Mouse (Mus musculus) B cell, adult 2 months (primary cell): ENCODE results near the gene Rprd2.
A peak's percentile ranks its signal among the peaks of the same experiment; 100 is the strongest.
"Not testable (repeated sequence)": the region's sequence is repeated elsewhere in the genome, so short reads cannot be mapped to it uniquely, and the experiment has no call there.

ENCODE experiments used
- DNase-seq, 2 experiments: peaks; one replicate each; pipeline ENCODE4 v3.0.0; 2022

Rprd2 gene

GRCm38 (mm10) chr3:95818571-95819288, at the start of gene Rprd2:
Gene Rprd2, minus strand, starts transcription at chr3:95818863.
- DNase-seq, result peak; percentile 82 to 83

GRCm38 (mm10) chr3:95867408-95867807, 48.7 kb upstream of the Rprd2 start:
- DNase-seq, result no peak

- no peak for DNase-seq
Observed at GRCm38 (mm10) chr3:95866071-95866470, 47.4 kb upstream of the Rprd2 start.

GRCm38 (mm10) chr3:95865571-95865970, 46.9 kb upstream of the Rprd2 start:
- DNase-seq, result no peak

GRCm38 (mm10) chr3:95865050-95865449, 46.4 kb upstream of the Rprd2 start:
- DNase-seq, result no peak

GRCm38 (mm10) chr3:95863578-95863977, 44.9 kb upstream of the Rprd2 start:
- no peak for DNase-seq

GRCm38 (mm10) chr3:95861796-95862195, 43.1 kb upstream of the Rprd2 start:
- DNase-seq, result peak; percentile 84 to 87

- peak; percentile 54 to 56 for DNase-seq
Observed at GRCm38 (mm10) chr3:95861216-95861615, 42.6 kb upstream of the Rprd2 start.

GRCm38 (mm10) chr3:95860323-95860722, 41.7 kb upstream of the Rprd2 start:
- DNase-seq, result no peak

- DNase-seq, result not testable (repeated sequence)
Observed at GRCm38 (mm10) chr3:95858278-95858677, 39.6 kb upstream of the Rprd2 start.

- not testable (repeated sequence) for DNase-seq
Observed at GRCm38 (mm10) chr3:95857050-95857449, 38.4 kb upstream of the Rprd2 start.

GRCm38 (mm10) chr3:95856115-95856514, 37.5 kb upstream of the Rprd2 start:
- DNase-seq, result no peak

GRCm38 (mm10) chr3:95855502-95856089, 36.9 kb upstream of the Rprd2 start, which contains the start of gene Prpf3:
Gene Prpf3, minus strand, starts transcription at chr3:95855885.
- peak; percentile 96 for DNase-seq

GRCm38 (mm10) chr3:95851317-95851716, 32.7 kb upstream of the Rprd2 start:
- DNase-seq, result no peak

- DNase-seq, result no peak
Observed at GRCm38 (mm10) chr3:95850611-95851010, 31.9 kb upstream of the Rprd2 start.

GRCm38 (mm10) chr3:95842503-95843214, 24.0 kb upstream of the Rprd2 start:
- peak; percentile 22 to 41 for DNase-seq

GRCm38 (mm10) chr3:95839250-95839649, 20.6 kb upstream of the Rprd2 start:
- no peak for DNase-seq

- no peak for DNase-seq
Observed at GRCm38 (mm10) chr3:95829053-95829452, 10.4 kb upstream of the Rprd2 start.

- no peak for DNase-seq
Observed at GRCm38 (mm10) chr3:95826275-95826674, 7.6 kb upstream of the Rprd2 start.

- no peak for DNase-seq
Observed at GRCm38 (mm10) chr3:95820046-95821010, 1.7 kb upstream of the Rprd2 start.

GRCm38 (mm10) chr3:95819351-95819985, 805 bp upstream of the Rprd2 start:
- DNase-seq, result peak; percentile 100

- peak in 1 of 2 experiments; percentile 47 for DNase-seq
Observed at GRCm38 (mm10) chr3:95818026-95818511, 594 bp downstream of the Rprd2 start.
